Mouse (Mus musculus): Measurements from ENCODE around the gene Zfp119b. TPM values are rescaled to one million over a fixed set of nuclear protein-coding genes. Genes with fewer than 3 reads are reported as not detected.
"Not testable (repeated sequence)": the region's sequence is repeated elsewhere in the genome, so short reads cannot be mapped to it uniquely, and the experiment has no call there.

The Zfp119b gene
- polyA plus RNA-seq, 1 experiment from 2014 or later, result 3.6 TPM

DNA sequence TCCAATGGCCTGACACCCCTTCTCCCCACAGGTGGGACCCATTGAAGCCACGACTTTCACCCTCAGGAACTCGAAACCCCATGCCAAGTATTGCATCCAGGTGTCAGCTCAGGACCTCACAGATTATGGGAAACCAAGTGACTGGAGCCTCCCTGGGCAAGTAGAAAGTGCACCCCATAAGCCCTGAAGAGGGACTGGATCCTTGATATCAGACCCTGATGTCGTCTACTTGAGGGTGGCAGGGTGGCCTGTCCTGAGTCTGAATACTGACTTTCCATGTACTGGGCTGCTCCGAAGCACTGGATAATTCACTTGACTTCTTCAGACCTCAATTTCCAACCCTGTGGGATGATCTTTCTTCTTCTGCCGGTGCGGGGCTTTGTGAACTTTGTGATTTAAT is 7.3 kb upstream of the Zfp119b start:
- Histone ChIP-seq H3K27me3 (replicated peaks) (peaks cover 43% of the 10 kb centered on the region), H3K9ac (peak overlapping the region; percentile 70), H3K4me1 (peaks cover 30% of the 10 kb centered on the region), H3K36me3 (peaks cover 11% of the 10 kb centered on the region), H3K4me3 (peak overlapping the region; percentile 50), H3K4me2 (peak overlapping the region; percentile 75), H3K9me3 (no peaks in the 10 kb centered on the region), H3K27ac (replicated peaks) (no peak overlapping the region)
- 36% methylated on average over 6 of the region's 6 CpGs for WGBS
- ATAC-seq (ENCODE audit: extremely low read depth, insufficient number of reproducible peaks, low FRiP score, low TSS enrichment), result no peak

- Histone ChIP-seq H3K4me1 (peaks cover 30% of the 10 kb centered on the region), H3K4me3 (peak overlapping the region; percentile 50), H3K9ac (peak overlapping the region; percentile 70), H3K27me3 (replicated peaks) (peaks cover 48% of the 10 kb centered on the region), H3K9me3 (no peaks in the 10 kb centered on the region), H3K36me3 (peaks cover 7% of the 10 kb centered on the region), H3K27ac (replicated peaks) (no peak overlapping the region), H3K4me2 (peak overlapping the region; percentile 75)
- 4% methylated on average over 26 of the region's 26 CpGs for WGBS
- no peak; the same call in 1 of the 2 replicates for ATAC-seq (ENCODE audit: extremely low read depth, insufficient number of reproducible peaks, low FRiP score, low TSS enrichment)
Measured at GRCm38 (mm10) chr17:55956129-55956528, 6.8 kb upstream of the Zfp119b start.

GRCm38 (mm10) chr17:55954229-55954628 is 4.9 kb upstream of the Zfp119b start:
- ATAC-seq (ENCODE audit: extremely low read depth, insufficient number of reproducible peaks, low FRiP score, low TSS enrichment), result no peak
- no peak overlapping the region for H3K4me2 ChIP-seq
- peaks cover 20% of the 10 kb centered on the region for H3K4me1 ChIP-seq
- no peak overlapping the region for H3K27ac ChIP-seq (replicated peaks)
- 31% methylated on average over 16 of the region's 16 CpGs for WGBS
- H3K4me3 ChIP-seq, result no peak overlapping the region
- H3K9ac ChIP-seq, result no peak overlapping the region
- H3K27me3 ChIP-seq (replicated peaks), result peaks cover 54% of the 10 kb centered on the region
- no peaks in the 10 kb centered on the region for H3K36me3 ChIP-seq
- H3K9me3 ChIP-seq, result no peaks in the 10 kb centered on the region

DNA sequence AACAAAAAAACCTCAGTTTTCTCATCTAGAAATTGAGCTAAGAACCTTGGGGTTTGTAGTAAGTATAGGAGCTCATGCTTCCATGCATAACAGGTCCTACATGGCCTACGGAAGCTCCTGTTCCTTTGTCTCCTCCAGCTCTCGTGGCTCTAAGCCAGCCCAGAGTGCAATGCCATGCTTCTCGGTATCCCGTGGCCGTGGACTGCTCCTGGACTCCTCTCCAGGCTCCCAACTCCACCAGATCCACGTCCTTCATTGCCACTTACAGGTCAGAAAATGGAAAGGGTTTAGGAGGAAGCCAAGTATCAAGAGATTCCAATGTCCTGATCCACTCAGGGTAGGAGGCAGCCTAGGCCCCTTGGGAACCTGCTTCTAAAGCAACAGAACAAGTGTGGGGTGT is 4.5 kb upstream of the Zfp119b start:
- Histone ChIP-seq H3K4me1 (peaks cover 20% of the 10 kb centered on the region), H3K9me3 (no peaks in the 10 kb centered on the region), H3K9ac (no peak overlapping the region), H3K36me3 (no peaks in the 10 kb centered on the region), H3K4me3 (no peak overlapping the region), H3K27ac (replicated peaks) (no peak overlapping the region), H3K27me3 (replicated peaks) (peaks cover 54% of the 10 kb centered on the region), H3K4me2 (no peak overlapping the region)
- ATAC-seq (ENCODE audit: extremely low read depth, insufficient number of reproducible peaks, low FRiP score, low TSS enrichment), result no peak
- 66% methylated on average over 6 of the region's 6 CpGs for WGBS

DNA sequence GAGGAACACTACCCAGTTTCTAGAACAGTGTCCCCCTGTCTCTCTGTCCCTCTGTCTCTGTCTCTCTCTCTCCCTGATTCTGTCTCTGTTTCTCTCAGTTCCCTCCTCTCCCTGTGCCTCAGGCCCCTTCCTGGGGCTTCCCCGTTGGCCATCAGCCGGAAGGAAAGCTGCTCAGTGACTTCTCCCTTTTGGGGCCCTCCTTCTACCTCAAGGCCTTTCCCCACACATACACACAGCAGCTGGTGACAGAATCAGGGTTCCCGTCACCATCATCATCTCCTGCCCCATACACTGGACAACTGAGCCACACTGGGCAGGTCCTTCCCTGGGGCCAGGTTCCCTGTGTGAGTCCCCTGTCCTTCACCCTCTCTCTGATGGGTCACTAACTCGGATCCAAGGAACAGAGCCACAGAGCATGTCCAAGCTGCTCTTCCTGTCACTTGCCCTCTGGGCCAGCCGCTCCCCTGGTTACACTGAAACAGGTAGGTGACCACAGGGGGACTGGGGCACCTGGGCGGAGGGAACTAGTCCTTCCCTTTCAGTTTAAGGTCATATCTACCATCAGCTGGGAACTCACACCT is 3.2 kb upstream of the Zfp119b start, which contains the start of gene Ebi3:
Gene Ebi3 (plus strand): TSS at position 194 of the 581 bp plus-strand sequence.
- Histone ChIP-seq H3K9me3 (no peaks in the 10 kb centered on the region), H3K4me3 (no peak within 1 kb of the TSS), H3K9ac (no peak within 1 kb of the TSS), H3K27ac (replicated peaks) (no peak within 1 kb of the TSS), H3K4me1 (peaks cover 13% of the 10 kb centered on the region), H3K4me2 (no peak within 1 kb of the TSS), H3K36me3 (no peaks in the 10 kb centered on the region), H3K27me3 (replicated peaks) (peaks cover 54% of the 10 kb centered on the region)
- 69% methylated on average over 6 of the region's 6 CpGs for WGBS
- no peak for ATAC-seq (ENCODE audit: extremely low read depth, insufficient number of reproducible peaks, low FRiP score, low TSS enrichment)

- no peak for ATAC-seq (ENCODE audit: extremely low read depth, insufficient number of reproducible peaks, low FRiP score, low TSS enrichment)
- Histone ChIP-seq H3K36me3 (no peaks in the 10 kb centered on the region), H3K27me3 (replicated peaks) (peaks cover 54% of the 10 kb centered on the region), H3K4me1 (peaks cover 9% of the 10 kb centered on the region), H3K4me2 (no peak overlapping the region), H3K4me3 (no peak overlapping the region), H3K9me3 (no peaks in the 10 kb centered on the region), H3K27ac (replicated peaks) (no peak overlapping the region), H3K9ac (no peak overlapping the region)
Measured at GRCm38 (mm10) chr17:55952041-55952440, 2.7 kb upstream of the Zfp119b start.

GRCm38 (mm10) chr17:55950601-55951000 is 1.3 kb upstream of the Zfp119b start:
- H3K27me3 ChIP-seq (replicated peaks), result peaks cover 45% of the 10 kb centered on the region
- H3K36me3 ChIP-seq, result no peaks in the 10 kb centered on the region
- H3K4me1 ChIP-seq, result peaks cover 4% of the 10 kb centered on the region
- H3K9ac ChIP-seq, result no peak overlapping the region
- no peak overlapping the region for H3K27ac ChIP-seq (replicated peaks)
- 69% methylated on average over 9 of the region's 9 CpGs for WGBS
- no peak overlapping the region for H3K4me2 ChIP-seq
- ATAC-seq (ENCODE audit: extremely low read depth, insufficient number of reproducible peaks, low FRiP score, low TSS enrichment), result no peak
- H3K4me3 ChIP-seq, result no peak overlapping the region
- H3K9me3 ChIP-seq, result no peaks in the 10 kb centered on the region

DNA sequence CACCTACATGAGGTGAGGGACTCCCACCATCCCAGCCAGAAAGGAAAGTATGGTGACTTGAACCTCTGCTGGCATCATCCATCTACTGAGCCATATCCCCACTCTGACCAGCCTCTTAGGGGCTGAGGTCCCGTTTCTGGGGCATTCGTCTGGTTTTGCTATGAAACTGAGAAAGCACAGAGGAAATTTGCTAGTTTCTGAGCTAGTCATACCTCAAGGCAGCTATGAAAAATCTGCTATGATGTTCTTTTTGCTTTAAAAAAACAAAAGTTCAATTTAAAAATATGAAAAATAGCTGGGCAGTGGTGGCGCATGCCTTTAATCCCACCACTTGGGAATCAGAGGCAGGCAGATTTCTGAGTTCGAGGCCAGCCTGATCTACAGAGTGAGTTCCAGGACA is 653 bp downstream of the Zfp119b start:
- Histone ChIP-seq H3K27ac (replicated peaks) (no peak overlapping the region), H3K27me3 (replicated peaks) (peaks cover 25% of the 10 kb centered on the region), H3K4me1 (peaks cover 10% of the 10 kb centered on the region), H3K4me3 (no peak overlapping the region), H3K4me2 (no peak overlapping the region), H3K9me3 (no peaks in the 10 kb centered on the region), H3K9ac (no peak overlapping the region), H3K36me3 (no peaks in the 10 kb centered on the region)
- no peak for ATAC-seq (ENCODE audit: extremely low read depth, insufficient number of reproducible peaks, low FRiP score, low TSS enrichment)
- WGBS, result 70% methylated on average over 4 of the region's 4 CpGs

- peak overlapping the region; percentile 82 for H3K9ac ChIP-seq
- no peak for ATAC-seq (ENCODE audit: extremely low read depth, insufficient number of reproducible peaks, low FRiP score, low TSS enrichment)
Measured at GRCm38 (mm10) chr17:55945696-55946095, 3.6 kb downstream of the Zfp119b start.

GRCm38 (mm10) chr17:55944866-55945682 is 4.2 kb downstream of the Zfp119b start:
- not testable (repeated sequence) for H3K27me3 ChIP-seq (replicated peaks); H3K9me3 ChIP-seq
- WGBS, result under 1% methylated on average over 56 of the region's 56 CpGs
- H3K4me1 ChIP-seq, result peaks cover 10% of the 10 kb centered on the region
- H3K27ac ChIP-seq (replicated peaks), result peak overlapping the region; percentile 96
- H3K9ac ChIP-seq, result peak overlapping the region; percentile 82
- ATAC-seq (ENCODE audit: extremely low read depth, insufficient number of reproducible peaks, low FRiP score, low TSS enrichment), result peak; percentile 94
- H3K4me2 ChIP-seq, result peak overlapping the region; percentile 74
- peak overlapping the region; percentile 61 for H3K4me3 ChIP-seq
- H3K36me3 ChIP-seq, result peaks cover 21% of the 10 kb centered on the region

More at GRCm38 (mm10) chr17:55945696-55946095, 3.6 kb downstream of the Zfp119b start:
- 29% methylated on average over 5 of the region's 5 CpGs for WGBS
- peak overlapping the region; percentile 61 for H3K4me3 ChIP-seq
- peak overlapping the region; percentile 96 for H3K27ac ChIP-seq (replicated peaks)
- H3K36me3 ChIP-seq, result peaks cover 15% of the 10 kb centered on the region
- H3K4me1 ChIP-seq, result peaks cover 10% of the 10 kb centered on the region
- H3K27me3 ChIP-seq (replicated peaks), result peaks cover 5% of the 10 kb centered on the region; the same call in 1 of the 2 replicates
- H3K9me3 ChIP-seq, result peaks cover 6% of the 10 kb centered on the region; the same call in 1 of the 2 replicates
- peak overlapping the region; percentile 74 for H3K4me2 ChIP-seq

GRCm38 (mm10) chr17:55944387-55944865 is 4.9 kb downstream of the Zfp119b start:
- H3K4me3 ChIP-seq, result peak overlapping the region; percentile 61
- H3K27me3 ChIP-seq (replicated peaks); ATAC-seq (ENCODE audit: extremely low read depth, insufficient number of reproducible peaks, low FRiP score, low TSS enrichment): not testable (repeated sequence)
- H3K4me1 ChIP-seq, result peaks cover 10% of the 10 kb centered on the region
- H3K9me3 ChIP-seq, result peaks cover 12% of the 10 kb centered on the region
- peak overlapping the region; percentile 82 for H3K9ac ChIP-seq
- H3K27ac ChIP-seq (replicated peaks), result peak overlapping the region; percentile 96
- H3K36me3 ChIP-seq, result peaks cover 28% of the 10 kb centered on the region
- 25% methylated on average over 10 of the region's 10 CpGs for WGBS
- H3K4me2 ChIP-seq, result peak overlapping the region; percentile 74

All from heart, embryonic 13.5 days (tissue).